Mouse (Mus musculus) heart, adult 2 months (tissue): ENCODE results near the gene Etv1.

ENCODE experiments used
- CTCF ChIP-seq: fragments of 200-600 bp; IDR thresholded peaks from 2 replicates; pipeline ENCODE4 v1.8.1; 2022; ENCODE audit warnings: antibody characterized with exemption, mild to moderate bottlenecking, moderate library complexity
- POLR2A ChIP-seq: fragments of 200-500 bp; IDR thresholded peaks from 2 replicates; pipeline ENCODE4 v1.6.1; 2011; ENCODE audit warnings: mild to moderate bottlenecking, low read depth, low read length, control low read depth; ENCODE audit not compliant: insufficient read depth

DNA sequence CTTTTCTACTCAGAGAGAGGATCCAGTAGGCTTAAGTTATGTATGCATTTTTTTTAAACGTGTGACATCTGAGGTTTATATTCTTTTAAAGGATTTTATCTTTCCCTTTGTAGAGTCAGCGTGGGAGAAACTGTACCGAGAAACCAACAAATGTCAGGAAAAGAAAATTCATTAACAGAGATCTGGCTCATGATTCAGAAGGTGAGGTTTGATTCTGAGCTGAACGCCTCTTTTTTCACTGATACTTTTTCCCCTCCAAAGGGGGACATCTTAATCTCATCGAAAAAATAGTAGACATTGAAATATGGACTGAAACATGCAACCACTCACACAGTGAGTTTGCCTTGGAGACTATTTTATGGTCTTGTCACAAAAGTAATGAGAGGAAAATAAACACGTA, 2.5 kb downstream of the Etv1 start:
- TF ChIP-seq CTCF, result no peak
- TF ChIP-seq POLR2A, result no peak
